Mouse (Mus musculus) intestine, embryonic 14.5 days (tissue): ENCODE measurements around the gene Abca13. TPM values are rescaled to one million over a fixed set of nuclear protein-coding genes. Genes with fewer than 3 reads are reported as not detected.

Experiments used
- ATAC-seq: fragments of 200-750 bp; cut with Nextera tagmentation; replicated peaks from 2 replicates; pipeline ENCODE4 v1.8.0; 2017; ENCODE audit warnings: low read depth, moderate number of reproducible peaks, moderate TSS enrichment, moderate library complexity; ENCODE audit not compliant: low FRiP score, low TSS enrichment
- DNase-seq: peaks from one replicate; pipeline ENCODE4 v3.0.0-alpha.2; 2018; ENCODE audit warnings: low spot score
- H3K27ac ChIP-seq: fragments of 300-500 bp; sonication (generic); 2 replicates; pipeline ENCODE4 v1.5.1; 2014; ENCODE audit warnings: low read depth, mild to moderate bottlenecking, control low read depth
- H3K27me3 ChIP-seq: fragments of 300-500 bp; sonication (generic); replicated peaks from 2 replicates; pipeline ENCODE4 v1.6.1; 2014; ENCODE audit warnings: low read length, control low read depth; ENCODE audit not compliant: control insufficient read depth, insufficient read depth
- H3K36me3 ChIP-seq: fragments of 300-500 bp; sonication (generic); 2 replicates; pipeline ENCODE4 v1.6.1; 2014; ENCODE audit warnings: low read length, control low read depth; ENCODE audit not compliant: control insufficient read depth, insufficient read depth
- H3K4me1 ChIP-seq: fragments of 300-500 bp; sonication (generic); replicated peaks from 2 replicates; pipeline ENCODE4 v1.6.1; 2014; ENCODE audit warnings: low read length, control low read depth, mixed read lengths; ENCODE audit not compliant: control insufficient read depth, insufficient read depth
- H3K4me2 ChIP-seq: fragments of 300-500 bp; sonication (generic); 2 replicates; pipeline ENCODE4 v1.6.1; 2014; ENCODE audit warnings: low read length
- H3K4me3 ChIP-seq: fragments of 300-500 bp; sonication (generic); 2 replicates; pipeline ENCODE4 v1.5.1; 2014; ENCODE audit warnings: low read depth, low read length, control low read depth, mixed read lengths
- H3K9ac ChIP-seq: fragments of 300-500 bp; sonication (generic); 2 replicates; pipeline ENCODE4 v1.6.1; 2014; ENCODE audit warnings: mild to moderate bottlenecking, low read length
- H3K9me3 ChIP-seq: fragments of 300-500 bp; sonication (generic); 2 replicates; pipeline ENCODE4 v1.6.1; 2016; ENCODE audit warnings: low read length, control low read depth; ENCODE audit not compliant: control insufficient read depth
- WGBS: fragments of 180-500 bp; shearing (Covaris S2); extraction: QIAGEN DNeasy Blood & Tissue Kit; methylation state at CpG from one replicate; pipeline ENCODE4 v1.1.7; 2014; 5-methylcytosine and 5-hydroxymethylcytosine counted together
- polyA plus RNA-seq: library from polyadenylated mRNA; unstranded; fragments of >200 nt; fragmentation: Nextera tagmentation; extraction: Ambion mirVana; gene quantifications from 2 replicates; pipeline ENCODE4 v1.2.1, GENCODE M21; 2014

Gene Abca13
- polyA plus RNA-seq, 1 experiment from 2014 or later: 0.07 TPM

GRCm38 (mm10) chr11:9574894-9575293 lies 383.2 kb downstream of the Abca13 start:
- Histone ChIP-seq H3K27me3 (no peaks in the 10 kb centered on the region), H3K36me3 (no peaks in the 10 kb centered on the region), H3K9ac (no peak overlapping the region), H3K27ac (no peak overlapping the region), H3K4me3 (no peak overlapping the region), H3K4me1 (no peaks in the 10 kb centered on the region), H3K9me3 (no peaks in the 10 kb centered on the region), H3K4me2 (no peak overlapping the region)
- 85% methylated on average over 4 of the region's 4 CpGs for WGBS
- ATAC-seq (no peak), DNase-seq (no peak)

DNA sequence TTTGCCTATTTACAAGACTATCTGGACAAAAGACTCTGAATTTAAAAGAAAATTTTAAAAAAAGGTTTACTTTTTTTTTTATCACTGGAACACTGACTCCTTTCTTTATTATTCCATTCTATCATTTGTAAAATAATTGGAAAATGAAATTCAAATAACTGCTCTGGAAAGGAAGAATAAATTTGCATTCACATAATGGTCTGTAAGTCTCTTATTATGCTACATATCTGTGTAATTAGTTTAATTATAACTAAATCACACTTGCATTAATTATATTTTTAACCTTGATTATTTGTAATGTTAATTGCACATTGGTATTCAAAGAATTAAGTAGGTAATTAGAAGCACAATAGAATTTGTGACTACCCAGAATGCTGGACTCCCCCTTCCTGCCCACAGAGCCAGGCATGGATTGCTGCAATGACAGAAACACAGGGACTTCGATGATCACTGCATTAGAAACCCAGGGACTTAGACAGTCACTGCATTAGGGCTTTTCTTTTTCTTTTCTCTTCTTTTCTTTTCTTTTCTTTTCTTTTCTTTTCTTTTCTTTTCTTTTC lies 400.1 kb downstream of the Abca13 start:
- Histone ChIP-seq H3K4me3 (no peak overlapping the region), H3K4me1 (no peaks in the 10 kb centered on the region), H3K4me2 (no peak overlapping the region), H3K27me3 (no peaks in the 10 kb centered on the region), H3K27ac (no peak overlapping the region), H3K36me3 (no peaks in the 10 kb centered on the region), H3K9ac (no peak overlapping the region), H3K9me3 (no peaks in the 10 kb centered on the region)
- WGBS: 69% methylated on average over 1 of the region's 1 CpGs
- DNase-seq (no peak), ATAC-seq (no peak)

DNA sequence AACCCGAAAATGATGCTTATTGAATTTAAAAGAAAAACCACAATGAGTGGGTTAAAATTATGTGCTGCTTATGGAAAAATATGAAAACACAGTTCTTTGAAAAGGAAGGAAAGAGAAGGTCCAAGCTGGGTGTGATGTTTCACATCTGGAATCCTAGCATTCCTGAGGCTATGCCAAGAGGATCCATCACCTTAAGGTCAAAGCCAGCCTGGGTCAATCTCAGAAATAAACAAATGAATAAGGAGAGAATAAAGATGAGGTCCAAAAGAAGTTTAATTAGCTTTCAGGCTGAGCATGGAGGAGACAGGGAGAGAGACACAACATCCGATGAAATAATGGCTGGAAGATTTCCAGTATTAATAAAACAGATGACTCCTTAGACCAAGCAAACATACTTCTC lies 405.6 kb downstream of the Abca13 start:
- H3K4me2 ChIP-seq: no peak overlapping the region
- H3K27ac ChIP-seq: no peak overlapping the region
- WGBS: 56% methylated on average over 2 of the region's 2 CpGs
- H3K4me1 ChIP-seq: no peaks in the 10 kb centered on the region; the same call in 1 of the 2 replicates
- no peaks in the 10 kb centered on the region for H3K36me3 ChIP-seq
- no peaks in the 10 kb centered on the region for H3K27me3 ChIP-seq
- no peak overlapping the region for H3K9ac ChIP-seq
- no peaks in the 10 kb centered on the region for H3K9me3 ChIP-seq
- no peak for ATAC-seq
- H3K4me3 ChIP-seq: no peak overlapping the region
- DNase-seq: no peak

DNA sequence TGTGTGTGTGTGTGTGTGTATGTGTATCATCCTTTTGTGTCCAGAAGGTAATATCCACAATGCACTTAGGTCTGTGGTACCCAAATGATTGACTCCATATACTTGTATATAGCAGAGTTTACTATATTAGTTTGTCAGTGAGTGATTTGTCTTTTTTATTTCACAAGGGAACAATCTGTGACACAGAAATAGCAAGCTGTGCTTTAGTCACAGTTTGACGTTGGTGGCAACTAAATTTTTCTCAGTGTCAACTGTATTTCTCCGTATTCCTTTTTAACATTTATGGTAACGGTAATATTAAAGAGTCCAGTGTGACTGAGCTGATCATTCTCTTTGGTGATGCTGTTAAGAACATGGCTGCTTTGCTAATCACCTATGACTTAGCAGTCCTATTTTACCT lies 409.4 kb downstream of the Abca13 start:
- H3K4me2 ChIP-seq: no peak overlapping the region
- no peaks in the 10 kb centered on the region for H3K27me3 ChIP-seq
- no peak for ATAC-seq
- WGBS: 92% methylated on average over 3 of the region's 3 CpGs
- no peak for DNase-seq
- H3K9me3 ChIP-seq: no peaks in the 10 kb centered on the region
- no peak overlapping the region for H3K27ac ChIP-seq
- H3K9ac ChIP-seq: no peak overlapping the region
- H3K4me1 ChIP-seq: no peaks in the 10 kb centered on the region; the same call in 1 of the 2 replicates
- no peaks in the 10 kb centered on the region for H3K36me3 ChIP-seq
- H3K4me3 ChIP-seq: no peak overlapping the region

DNA sequence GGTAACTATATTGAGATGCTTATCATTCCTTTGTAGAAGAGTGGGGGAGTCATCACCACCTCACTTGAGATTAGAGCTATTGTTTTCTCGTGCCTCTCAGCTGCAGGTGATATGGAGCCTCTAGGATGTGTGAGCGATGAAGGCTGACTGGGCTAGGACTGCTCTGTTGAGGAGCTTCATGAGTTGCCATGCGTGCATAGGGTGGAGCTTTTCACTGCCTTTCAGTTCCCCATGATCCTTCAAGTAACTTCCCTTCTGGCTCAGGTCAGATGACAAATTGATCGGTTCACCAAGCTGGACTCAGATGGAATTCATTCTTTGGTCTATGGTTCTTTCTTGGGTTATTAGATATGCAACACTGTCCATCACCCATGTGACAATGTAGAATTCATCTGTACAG lies 410.4 kb downstream of the Abca13 start:
- 85% methylated on average over 4 of the region's 4 CpGs for WGBS

GRCm38 (mm10) chr11:9608249-9608648 lies 416.5 kb downstream of the Abca13 start:
- no peak overlapping the region for H3K9ac ChIP-seq
- no peak for DNase-seq

More for the DNA sequence above, 410.4 kb downstream of the Abca13 start:
- Histone ChIP-seq H3K36me3 (no peaks in the 10 kb centered on the region), H3K9ac (no peak overlapping the region), H3K27ac (no peak overlapping the region), H3K4me1 (no peaks in the 10 kb centered on the region; the same call in 1 of the 2 replicates), H3K27me3 (no peaks in the 10 kb centered on the region), H3K4me3 (no peak overlapping the region), H3K4me2 (no peak overlapping the region), H3K9me3 (no peaks in the 10 kb centered on the region)
- DNase-seq: no peak
- no peak for ATAC-seq

DNA sequence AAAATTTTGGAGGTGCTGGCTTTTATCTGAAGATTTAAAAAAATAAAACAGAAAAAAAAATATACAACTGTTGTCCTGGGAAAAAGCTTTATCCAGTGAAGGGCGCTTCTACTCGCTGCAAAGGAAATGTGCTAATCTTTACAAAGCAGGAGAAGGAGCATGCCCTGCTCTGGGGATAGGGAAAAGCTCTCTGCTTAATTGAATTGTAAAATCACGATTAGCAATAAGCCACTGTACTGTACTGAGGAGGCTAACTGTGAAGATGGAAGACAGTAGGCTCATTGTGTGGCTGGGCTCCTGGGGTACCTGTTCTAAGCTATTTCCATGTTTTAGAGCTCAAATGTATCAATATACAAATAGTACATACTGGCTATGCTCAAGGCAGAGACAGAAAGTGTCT lies 417.3 kb downstream of the Abca13 start:
- DNase-seq (no peak), ATAC-seq (no peak)
- 70% methylated on average over 3 of the region's 3 CpGs for WGBS
- Histone ChIP-seq H3K4me3 (no peak overlapping the region), H3K27ac (no peak overlapping the region), H3K36me3 (no peaks in the 10 kb centered on the region), H3K9me3 (no peaks in the 10 kb centered on the region), H3K9ac (no peak overlapping the region), H3K4me1 (no peaks in the 10 kb centered on the region), H3K4me2 (no peak overlapping the region), H3K27me3 (no peaks in the 10 kb centered on the region)

More at GRCm38 (mm10) chr11:9608249-9608648, 416.5 kb downstream of the Abca13 start:
- Histone ChIP-seq H3K36me3 (no peaks in the 10 kb centered on the region), H3K4me2 (no peak overlapping the region), H3K27me3 (no peaks in the 10 kb centered on the region), H3K4me1 (no peaks in the 10 kb centered on the region), H3K4me3 (no peak overlapping the region), H3K27ac (no peak overlapping the region), H3K9me3 (no peaks in the 10 kb centered on the region)
- no peak for ATAC-seq

GRCm38 (mm10) chr11:9616133-9616532 lies 424.4 kb downstream of the Abca13 start:
- WGBS: 79% methylated on average over 2 of the region's 2 CpGs
- Histone ChIP-seq H3K9ac (no peak overlapping the region), H3K27me3 (no peaks in the 10 kb centered on the region), H3K9me3 (no peaks in the 10 kb centered on the region), H3K27ac (no peak overlapping the region), H3K4me1 (no peaks in the 10 kb centered on the region), H3K4me3 (no peak overlapping the region), H3K36me3 (no peaks in the 10 kb centered on the region), H3K4me2 (no peak overlapping the region)
- ATAC-seq (no peak), DNase-seq (no peak)

GRCm38 (mm10) chr11:9616665-9617064 lies 424.9 kb downstream of the Abca13 start:
- H3K9me3 ChIP-seq: no peaks in the 10 kb centered on the region
- H3K4me3 ChIP-seq: no peak overlapping the region
- no peak for ATAC-seq
- H3K27ac ChIP-seq: no peak overlapping the region
- DNase-seq: no peak
- no peak overlapping the region for H3K4me2 ChIP-seq
- WGBS: 89% methylated on average over 1 of the region's 1 CpGs
- H3K9ac ChIP-seq: no peak overlapping the region
- no peaks in the 10 kb centered on the region for H3K36me3 ChIP-seq
- H3K4me1 ChIP-seq: no peaks in the 10 kb centered on the region
- no peaks in the 10 kb centered on the region for H3K27me3 ChIP-seq
